Mouse (Mus musculus) spleen, embryonic (tissue): ENCODE data around the gene Misp.

Experiments
- CTCF ChIA-PET: fragments of 350-600 bp; sonication (Branson Sonifier 250); formaldehyde crosslinking; loops from one replicate; lab custom pipeline; 2022; lab: Charles Lee

Misp gene

DNA sequence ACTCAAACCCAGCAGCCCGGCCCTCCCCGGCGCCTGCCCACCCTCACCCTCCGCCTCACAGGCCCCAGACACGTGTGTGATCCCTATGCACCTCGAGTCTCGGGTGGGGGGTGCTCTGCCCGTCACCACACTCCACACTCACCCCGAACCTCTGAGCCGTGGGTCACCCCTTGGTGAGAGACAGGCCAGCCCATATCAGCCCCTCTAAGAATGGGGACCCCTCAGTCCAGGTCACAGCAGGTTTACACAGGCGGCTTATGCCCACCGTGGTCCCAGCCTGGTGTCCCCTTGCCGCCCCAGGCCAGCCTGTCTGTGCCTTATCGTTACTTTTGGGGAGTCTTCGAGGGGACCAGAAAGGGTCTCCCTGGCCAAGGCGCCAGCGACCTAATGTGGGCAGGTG, 1.2 kb upstream of the Misp start:
- CTCF ChIA-PET = no interaction called here

DNA sequence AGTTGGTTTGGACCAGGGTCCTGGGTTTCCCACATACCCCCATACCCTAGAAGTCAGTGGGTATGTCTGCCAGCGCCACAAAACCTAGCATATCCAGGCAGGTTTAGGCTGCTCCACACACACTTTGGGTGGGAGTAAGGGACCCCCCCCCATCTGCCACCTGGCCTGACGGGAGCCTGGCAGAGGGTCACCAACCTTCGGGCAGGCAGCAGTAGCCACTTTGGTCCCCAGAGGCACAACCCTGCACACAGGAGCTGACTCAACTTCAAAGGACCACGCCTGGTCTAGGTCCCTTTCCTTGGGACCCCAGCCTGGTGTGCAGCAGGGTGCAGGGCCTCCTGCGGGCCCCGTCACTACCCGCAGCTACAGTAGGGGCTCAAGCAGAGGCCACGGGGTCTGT, 512 bp upstream of the Misp start:
- CTCF ChIA-PET = interaction anchor here (0.6 to 0.8 kb wide), 2 partner anchors 8 to 108 kb away, joined by 4 read pairs; no protein-coding TSS in a partner anchor

- CTCF ChIA-PET = interaction anchor here (0.7 kb wide), 1 partner anchor 1499 kb away, joined by 3 read pairs; no protein-coding TSS in a partner anchor
Measured at GRCm38 (mm10) chr10:79821731-79822130, 942 bp downstream of the Misp start.

DNA sequence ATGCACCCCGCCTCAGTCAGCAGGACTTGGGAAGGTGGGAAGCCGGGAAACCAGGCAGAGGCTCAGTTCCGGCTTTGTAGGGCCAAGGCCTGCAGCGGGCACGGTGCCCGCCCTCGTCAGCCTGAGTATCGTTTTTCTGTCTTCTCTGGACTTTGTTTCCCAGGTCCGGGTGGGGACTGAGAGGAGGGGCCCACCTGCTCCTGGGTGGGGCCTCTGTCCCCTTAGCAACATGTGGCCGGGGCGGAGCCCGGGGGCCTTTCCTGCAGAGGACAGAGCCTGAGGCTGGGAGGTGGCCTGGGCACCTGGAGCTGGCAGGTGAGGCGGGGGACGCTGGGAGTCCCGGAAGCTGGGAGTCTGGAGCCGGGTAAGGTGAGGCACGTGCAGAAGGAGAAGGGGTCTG, 1.6 kb downstream of the Misp start:
- CTCF ChIA-PET = no interaction called here

- CTCF ChIA-PET = no interaction called here
Measured at GRCm38 (mm10) chr10:79823011-79823410, 2.2 kb downstream of the Misp start.

DNA sequence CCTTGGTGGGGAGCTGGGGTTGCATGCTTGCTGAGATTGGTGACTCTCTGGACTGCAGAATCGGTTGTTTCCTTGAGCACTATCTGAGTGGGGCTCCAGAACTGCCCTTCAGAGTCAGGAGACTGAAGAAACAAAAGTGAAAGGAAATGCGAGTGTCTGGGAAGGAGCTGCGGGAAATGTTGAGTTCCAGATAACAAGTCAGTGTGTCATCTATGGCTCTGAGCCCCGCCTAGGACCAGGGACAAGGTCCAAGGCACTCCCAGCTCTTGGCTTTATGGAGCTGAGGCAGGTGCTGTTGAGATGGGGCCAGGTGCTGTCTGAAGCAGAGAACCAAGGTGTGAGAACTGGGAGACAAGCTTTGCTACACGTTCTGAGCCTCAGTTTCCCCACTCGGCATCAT, 3.6 kb downstream of the Misp start:
- CTCF ChIA-PET = interaction anchor here (0.6 to 1.2 kb wide), 2 partner anchors 11 to 362 kb away, joined by 4 read pairs; no protein-coding TSS in a partner anchor

DNA sequence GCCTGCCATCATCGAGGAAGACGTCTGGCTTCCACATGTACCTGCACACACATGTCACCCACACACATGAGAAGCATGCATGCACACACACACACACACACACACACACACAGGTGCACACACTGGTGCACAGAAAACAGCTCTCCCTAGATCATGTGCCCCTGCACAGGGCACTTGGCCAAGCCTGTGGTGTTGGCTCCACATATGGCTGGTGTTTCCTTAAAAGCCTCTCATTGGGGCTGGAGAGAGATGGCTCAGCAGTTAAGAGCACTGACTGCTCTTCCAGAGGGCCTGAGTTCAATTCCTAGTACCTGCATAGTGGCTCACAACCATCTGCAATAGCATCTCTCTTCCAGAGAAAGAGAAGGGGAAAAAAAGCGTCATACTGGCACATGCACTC, 10.8 kb downstream of the Misp start:
- CTCF ChIA-PET = no interaction called here

- CTCF ChIA-PET = interaction anchor here (0.6 kb wide), 1 partner anchor 41 kb away, joined by 3 read pairs; no protein-coding TSS in a partner anchor
Measured at GRCm38 (mm10) chr10:79832026-79832785, 11.4 kb downstream of the Misp start.

GRCm38 (mm10) chr10:79832786-79833181, 12.0 kb downstream of the Misp start:
- CTCF ChIA-PET = no interaction called here

DNA sequence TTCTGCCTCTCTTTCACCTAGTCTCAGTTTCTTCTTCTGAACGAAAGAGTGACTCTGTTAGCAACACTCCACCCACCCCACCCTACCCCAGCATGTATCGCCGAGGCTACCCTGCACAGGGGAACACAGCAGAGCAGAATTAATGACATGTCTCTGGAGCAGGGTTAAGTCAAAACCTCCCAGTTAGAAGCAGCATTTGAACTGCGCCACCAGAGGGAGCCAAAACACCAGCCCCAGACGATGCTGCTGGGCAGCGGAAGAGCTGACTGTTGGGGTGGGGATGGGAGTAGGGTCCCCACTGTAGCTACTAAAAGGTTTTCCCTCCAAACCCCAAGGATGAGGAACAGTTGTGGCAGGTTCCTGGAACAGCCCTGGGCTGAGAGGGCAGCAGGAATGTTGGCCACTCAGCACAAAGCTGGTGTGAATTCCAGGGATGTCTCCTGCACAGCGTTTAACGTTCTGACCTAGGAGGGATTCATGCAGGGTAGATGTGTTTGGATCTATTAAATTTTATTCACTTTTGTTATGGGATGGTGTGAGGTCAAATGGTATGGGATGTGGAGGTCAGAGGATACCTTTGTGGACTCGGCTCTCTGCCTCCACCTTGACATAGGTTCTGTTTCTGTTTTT, 14.1 kb downstream of the Misp start:
- CTCF ChIA-PET = interaction anchor here (0.6 to 1.8 kb wide), 8 partner anchors 11 to 99 kb away, joined by 3 to 19 read pairs (median 6); partner anchors contain the start of gene Gm26602

DNA sequence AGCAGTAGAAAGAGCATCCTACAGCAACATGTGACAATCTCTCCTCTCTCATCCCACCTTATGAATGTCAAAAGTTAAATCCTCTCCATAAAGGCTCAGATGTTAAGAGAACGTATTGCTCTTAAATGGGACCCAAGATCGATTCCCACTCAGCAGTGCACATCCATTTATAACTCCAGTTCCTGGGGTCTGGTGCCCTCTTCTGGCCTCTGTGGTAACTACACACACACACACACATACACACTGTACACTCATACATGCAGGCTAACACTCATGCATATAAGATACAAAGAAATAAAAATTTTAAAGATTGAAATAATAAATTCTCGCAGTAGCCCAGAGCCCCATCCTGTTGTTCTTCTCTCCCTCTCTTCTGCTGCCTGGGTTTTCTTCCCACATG, 16.1 kb downstream of the Misp start:
- CTCF ChIA-PET = no interaction called here

DNA sequence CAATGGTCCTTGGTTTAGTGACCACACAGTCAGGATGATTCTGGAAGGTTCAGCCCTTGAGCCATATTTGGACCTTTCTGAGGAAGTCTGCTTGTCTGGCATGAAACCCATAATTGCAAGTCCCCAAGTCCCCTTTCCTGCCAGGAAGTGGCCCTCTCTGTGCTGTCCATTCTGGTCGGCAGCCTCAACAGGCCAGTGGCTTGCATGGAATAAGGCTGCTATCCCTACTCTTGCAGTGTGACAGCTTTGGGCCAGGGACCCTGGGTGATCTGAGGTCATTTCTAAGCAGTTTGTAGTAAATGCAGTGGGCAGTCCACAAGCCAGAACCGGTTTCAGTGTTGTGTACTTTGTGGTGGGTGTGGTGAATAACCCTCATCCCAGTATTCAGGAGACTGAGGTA, 17.4 kb downstream of the Misp start:
- CTCF ChIA-PET = no interaction called here

GRCm38 (mm10) chr10:79840091-79840490, 19.3 kb downstream of the Misp start:
- CTCF ChIA-PET = no interaction called here

DNA sequence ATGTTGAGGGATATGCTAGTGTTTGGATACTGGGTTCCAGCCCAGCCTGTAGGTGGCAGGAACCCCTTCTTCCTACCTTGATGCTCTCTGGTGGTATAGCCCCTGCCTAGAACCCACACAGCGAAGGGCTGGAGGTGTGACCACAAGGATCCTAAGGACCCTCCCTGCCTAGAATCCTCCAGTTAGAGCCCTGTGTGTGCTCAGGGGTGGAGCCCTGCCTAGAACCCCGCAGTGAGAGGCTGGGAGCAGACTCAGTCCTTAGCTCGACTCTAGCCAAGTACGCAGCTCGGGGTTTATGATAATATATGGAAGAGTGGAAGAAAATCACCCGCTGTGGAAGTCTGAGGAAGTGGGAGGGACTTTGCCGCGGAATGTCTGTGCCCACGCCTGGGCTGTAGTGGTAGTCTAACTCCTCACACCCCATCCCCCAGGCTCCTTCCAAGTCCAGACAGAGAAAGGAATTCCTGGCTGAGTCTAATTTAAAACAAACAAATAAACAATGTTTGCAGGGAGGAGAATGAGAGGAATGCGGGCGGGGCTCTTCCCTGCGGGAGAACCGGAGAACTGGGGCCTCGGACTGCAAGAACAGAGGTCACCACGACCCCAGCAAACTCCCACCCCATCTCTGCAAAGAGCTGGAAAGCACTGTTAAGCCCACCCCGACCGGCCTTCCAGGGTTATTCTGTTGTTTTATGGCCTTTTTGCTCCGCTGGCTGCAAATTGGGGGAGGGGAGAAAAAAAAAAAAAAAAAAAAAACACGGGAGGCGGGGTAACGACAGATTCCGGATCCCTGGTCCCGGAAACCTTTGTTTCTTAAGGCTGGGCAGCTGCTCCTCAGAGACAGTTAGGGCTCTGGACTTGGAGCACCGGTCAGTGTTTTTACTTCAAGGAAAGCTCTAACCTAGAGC, 20.1 kb downstream of the Misp start:
- CTCF ChIA-PET = interaction anchor here (0.6 kb wide), 1 partner anchor 79 kb away, joined by 4 read pairs; no protein-coding TSS in a partner anchor

DNA sequence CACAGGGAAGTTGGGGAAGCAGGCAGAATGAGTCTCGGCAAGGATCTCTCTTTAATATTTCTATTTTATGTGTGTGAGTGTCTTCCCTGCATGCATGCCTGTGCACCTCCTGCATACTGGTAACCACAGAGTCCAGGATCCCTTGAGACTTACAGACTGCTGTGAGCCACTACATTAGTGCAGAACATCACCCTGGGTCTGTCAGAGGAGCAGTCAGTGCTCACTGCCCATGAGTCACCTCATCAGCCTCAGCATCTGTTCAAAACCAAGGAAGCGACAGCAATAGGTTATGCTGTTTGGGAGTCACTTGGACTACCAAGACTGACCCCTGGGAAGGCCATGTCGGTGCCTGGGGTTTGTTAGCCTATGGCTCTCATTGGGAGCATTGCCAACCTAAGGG, 21.5 kb downstream of the Misp start:
- CTCF ChIA-PET = interaction anchor here (0.6 kb wide), 1 partner anchor 72 kb away, joined by 8 read pairs; no protein-coding TSS in a partner anchor

DNA sequence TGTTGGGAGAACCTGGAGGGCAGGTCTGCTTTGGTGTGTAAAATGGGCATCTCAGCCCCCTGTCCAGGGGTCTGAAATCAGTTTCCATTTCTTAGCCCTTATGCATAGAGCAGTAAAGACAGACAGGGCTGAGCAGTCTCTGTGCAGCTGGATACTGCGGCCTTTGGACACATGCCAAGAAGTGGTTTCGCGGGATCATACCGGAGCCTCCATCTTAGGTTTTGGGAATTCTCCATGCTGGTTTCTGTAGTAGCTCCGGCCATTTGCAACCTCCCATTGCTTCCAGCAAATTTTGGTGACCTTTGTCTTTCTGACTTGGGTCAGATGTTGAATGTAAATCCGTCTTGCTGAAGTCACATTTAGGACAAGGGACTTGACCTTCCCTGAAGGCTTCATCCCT, 22.7 kb downstream of the Misp start:
- CTCF ChIA-PET = no interaction called here

GRCm38 (mm10) chr10:79846553-79846952, 25.8 kb downstream of the Misp start:
- CTCF ChIA-PET = interaction anchor here (0.5 to 0.9 kb wide), 2 partner anchors 12 to 134 kb away, joined by 6 to 12 read pairs; no protein-coding TSS in a partner anchor

- CTCF ChIA-PET = interaction anchor here (0.5 kb wide), 1 partner anchor 81 kb away, joined by 3 read pairs; no protein-coding TSS in a partner anchor
Measured at GRCm38 (mm10) chr10:79849941-79850628, 29.3 kb downstream of the Misp start.

- CTCF ChIA-PET = interaction anchor here (0.6 kb wide), 2 partner anchors 159 to 579 kb away, joined by 6 to 11 read pairs; no protein-coding TSS in a partner anchor
Measured at GRCm38 (mm10) chr10:79851653-79852052, 30.9 kb downstream of the Misp start.

GRCm38 (mm10) chr10:79852107-79852789, 31.5 kb downstream of the Misp start:
- CTCF ChIA-PET = interaction anchor here (0.6 kb wide), 2 partner anchors 160 to 579 kb away, joined by 6 to 11 read pairs; no protein-coding TSS in a partner anchor
